Mouse (Mus musculus) frontal cortex, postnatal 25 days (tissue): Measurements from ENCODE around the gene Gprin3.

Experiments
- DNase-seq, 2 experiments: peaks; one replicate each; pipeline ENCODE4 v3.0.0; 2022; ENCODE audit warnings: low spot score in 2 of 2

The Gprin3 gene

DNA sequence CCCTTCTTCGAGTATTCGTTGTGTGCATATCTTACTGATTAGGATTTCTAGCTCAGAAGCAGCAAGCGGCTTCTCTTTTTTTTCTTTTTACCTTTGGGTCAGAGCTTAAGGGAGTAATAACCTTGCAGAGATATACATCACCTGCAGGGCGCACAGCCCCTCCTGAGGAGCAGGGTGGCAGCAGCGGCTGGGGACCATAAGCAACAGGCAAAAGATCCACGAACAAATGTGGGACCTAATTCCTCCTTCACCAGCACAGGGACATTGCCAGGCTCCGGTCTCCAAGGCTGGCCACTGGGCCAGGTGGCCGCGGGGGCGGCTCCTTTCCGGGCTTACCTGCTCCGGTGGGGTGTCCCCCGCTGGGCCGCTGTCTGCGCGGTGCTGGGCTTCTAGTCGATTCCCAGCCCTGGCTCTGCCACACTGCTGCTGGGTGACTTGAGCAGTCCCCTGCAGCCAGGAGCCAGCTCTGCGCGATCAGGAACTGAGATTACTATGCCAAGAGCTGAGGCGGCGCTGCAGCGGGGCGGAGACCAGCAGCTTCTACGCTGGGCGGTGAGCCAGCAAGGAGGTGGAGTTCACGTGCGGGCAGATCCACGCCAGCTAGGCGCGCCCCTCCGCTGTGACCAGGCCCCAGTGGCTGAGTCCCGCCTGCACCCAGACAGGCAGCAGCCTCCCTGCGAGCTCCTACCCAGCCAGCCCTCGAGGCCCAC is at the start of gene Gprin3:
Gene Gprin3, minus strand, starts transcription at position 471 of the 710 bp plus-strand sequence.
- peak; percentile 59 to 75 for DNase-seq

DNA sequence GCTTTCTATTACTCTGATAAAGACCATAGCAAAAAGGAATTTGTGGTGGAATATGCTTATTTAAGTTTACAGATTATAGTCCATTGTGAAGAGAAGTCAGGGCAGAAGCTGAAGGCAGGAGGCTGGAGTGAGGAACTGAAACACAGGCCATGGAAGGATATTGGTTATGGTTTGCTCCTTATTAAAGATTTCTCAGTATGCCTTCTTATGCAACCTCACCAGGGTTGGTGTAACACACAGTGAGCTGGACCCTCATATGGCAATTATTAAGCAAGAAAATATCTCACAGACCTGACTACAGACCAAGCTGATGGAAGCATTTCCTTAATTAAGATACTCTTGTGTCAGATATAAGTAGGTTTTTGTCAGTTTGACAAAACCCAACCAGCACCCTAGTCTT is 32.8 kb upstream of the Gprin3 start:
- DNase-seq, result no peak

DNA sequence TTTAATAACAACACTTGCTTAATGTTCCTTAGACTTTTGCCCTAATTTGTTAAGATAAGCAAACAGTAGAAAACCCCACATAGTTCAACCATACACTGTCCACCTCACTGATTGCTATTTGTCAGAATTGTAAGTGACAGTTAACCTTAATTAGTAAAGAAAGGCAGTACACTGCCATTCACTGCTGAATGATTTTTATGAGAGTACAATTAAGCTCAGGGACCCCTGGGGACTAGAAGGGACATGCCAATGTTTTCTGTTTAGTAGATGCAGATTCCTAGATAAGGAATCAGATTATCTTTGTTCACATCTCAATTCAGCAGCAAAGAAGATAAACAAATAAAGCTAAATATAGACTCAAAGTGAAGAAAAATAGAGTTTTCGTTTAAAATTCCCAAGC is 30.0 kb upstream of the Gprin3 start:
- no peak for DNase-seq

DNA sequence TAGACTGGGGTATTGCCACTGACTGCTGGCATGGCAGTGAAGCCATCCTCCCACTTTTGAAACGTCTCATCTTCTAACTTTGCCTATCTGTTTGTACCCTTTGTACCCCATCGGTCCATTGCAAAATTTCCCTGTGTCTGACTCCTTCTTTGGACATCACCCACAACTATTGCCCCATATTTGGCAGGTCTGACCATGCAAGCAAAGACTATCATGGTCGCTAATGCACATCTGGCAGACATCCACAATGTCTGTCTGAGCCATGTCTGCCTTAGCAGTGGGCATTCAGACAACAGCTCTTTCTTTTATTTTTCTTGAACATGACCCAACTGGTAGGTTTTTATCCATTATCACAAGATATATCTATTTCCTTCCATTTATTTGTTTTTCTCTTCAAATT is 25.3 kb upstream of the Gprin3 start:
- no peak for DNase-seq

DNA sequence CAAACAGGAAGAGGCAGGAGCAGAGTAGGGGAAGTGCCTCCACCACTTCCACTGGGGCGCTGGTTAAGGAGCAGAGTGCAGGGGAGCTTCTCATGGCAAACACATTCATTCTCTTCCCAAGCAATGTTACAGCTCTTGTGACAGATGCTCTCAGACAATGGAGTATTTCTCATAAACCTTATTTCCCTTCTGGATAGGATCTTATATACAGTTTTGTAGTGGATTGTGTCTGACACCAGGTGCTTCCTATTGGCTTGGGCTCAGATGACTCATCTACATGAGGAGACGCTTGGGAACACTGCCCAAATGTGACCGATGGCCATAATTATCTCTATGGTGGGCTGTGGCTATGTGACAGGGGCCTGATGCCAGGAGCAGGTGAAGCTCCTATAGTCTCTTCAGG is 19.0 kb upstream of the Gprin3 start:
- no peak for DNase-seq

DNA sequence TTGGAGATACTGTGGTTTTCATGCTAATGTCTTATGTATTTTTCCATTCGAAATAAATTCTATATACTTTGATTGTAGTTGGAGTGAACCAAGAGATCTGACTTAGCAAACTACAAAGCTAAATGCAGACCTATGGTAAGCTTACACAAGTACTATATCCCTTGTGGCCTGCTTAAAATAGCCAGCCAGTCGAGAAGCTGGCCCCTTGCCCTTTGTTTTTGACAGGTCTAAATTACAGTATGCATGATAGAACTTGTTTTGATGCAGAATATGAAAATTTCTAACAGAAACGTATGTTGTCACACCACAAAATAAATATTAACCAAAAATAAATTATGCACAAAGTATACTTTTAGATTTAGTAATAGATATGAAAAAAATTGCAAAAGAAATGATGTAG is 9.8 kb upstream of the Gprin3 start:
- DNase-seq, result no peak

DNA sequence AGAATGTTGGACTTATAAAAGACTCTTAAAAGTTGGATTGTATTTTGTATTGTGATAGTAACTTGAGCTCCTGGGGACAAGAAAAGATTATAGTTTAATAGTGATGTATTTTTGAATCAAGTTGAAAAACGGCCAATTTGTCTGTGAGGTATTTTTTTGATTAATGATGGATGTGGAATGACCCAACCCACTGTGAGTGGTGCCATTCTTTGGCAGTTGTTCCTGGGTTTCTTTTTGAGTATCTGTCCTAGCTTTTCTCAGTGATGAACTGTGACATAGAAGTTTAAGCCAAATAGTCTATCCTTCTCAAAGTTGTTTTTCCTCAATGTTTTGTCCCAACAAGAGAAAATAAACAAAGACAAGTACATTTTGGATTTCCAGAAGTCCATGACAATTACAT is 7.0 kb upstream of the Gprin3 start:
- DNase-seq, result no peak

DNA sequence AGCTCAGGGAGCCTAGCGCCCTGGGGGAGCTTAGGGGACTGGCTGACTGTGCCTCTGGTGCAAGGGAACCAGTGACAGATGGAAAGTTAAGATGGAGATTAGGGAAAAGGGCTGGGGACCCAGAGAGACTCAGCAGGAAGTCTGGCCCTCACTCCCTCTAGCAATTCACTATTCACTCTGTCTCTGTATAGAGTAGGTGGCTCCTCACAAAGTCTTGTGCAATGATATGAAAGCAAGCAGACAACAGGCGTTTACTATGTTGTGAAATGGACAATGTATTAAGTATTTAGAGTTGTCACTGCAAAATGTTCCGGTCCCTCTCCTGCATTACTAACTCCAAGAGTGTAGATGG is 416 bp upstream of the Gprin3 start:
- DNase-seq, result no peak

DNA sequence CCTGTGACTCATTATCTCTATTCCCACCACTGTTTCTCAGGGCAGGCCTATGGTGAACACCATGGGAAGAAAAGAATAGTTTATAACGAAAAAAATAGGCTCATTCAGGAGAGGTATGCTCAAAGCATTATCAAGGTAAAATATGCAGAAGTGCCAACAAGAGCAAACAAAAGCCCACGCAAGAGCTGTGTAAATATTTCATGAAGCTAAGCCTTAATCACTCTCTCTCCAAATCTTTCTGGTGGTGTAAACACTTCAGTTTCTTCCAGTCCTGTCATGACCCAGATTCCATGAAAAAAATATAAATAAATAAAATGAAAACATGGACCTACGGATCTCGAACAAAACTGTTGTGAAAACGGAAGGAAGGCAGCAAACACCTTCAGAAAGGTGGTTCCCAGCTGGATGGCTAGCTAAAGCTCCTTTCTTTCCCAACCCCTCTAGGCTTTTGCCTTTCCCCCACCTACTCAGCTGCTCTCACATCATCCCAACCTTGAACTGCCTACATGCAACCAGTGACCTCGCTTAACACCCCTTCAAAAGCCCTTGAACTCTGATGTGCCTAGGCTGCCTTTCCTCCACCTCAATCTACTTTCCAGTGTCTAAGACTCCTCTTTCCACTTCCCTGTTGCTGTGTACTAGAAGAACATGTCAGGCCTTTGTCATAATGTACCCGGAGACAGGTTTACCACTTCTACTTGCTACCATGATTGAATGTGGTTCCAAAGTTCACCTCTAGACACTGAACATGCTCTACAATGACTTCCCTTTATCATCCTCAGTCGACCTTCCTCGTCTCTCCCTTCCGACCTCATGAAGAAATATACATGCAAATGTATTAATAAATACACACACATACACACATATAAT is 988 bp downstream of the Gprin3 start:
- no peak for DNase-seq

DNA sequence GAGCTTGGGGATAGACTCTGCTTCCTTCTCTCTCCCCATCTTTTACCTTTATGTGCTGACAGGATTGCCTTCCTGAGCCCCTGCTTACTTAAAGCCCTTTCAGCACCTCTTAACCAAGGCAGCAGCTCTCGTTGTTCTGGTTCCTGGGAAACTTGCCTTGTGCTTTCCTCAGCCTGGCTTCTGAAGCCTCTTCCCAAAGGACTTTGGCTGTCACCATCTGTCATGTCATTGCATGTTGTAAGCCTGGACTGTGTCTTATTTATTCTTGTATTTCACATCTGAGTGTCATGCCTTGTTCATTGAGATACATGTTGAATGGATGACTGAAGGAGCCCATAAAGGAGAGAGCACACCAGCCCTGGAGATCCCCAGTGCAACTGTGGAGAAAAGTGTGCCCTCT is 2.3 kb downstream of the Gprin3 start:
- no peak for DNase-seq

DNA sequence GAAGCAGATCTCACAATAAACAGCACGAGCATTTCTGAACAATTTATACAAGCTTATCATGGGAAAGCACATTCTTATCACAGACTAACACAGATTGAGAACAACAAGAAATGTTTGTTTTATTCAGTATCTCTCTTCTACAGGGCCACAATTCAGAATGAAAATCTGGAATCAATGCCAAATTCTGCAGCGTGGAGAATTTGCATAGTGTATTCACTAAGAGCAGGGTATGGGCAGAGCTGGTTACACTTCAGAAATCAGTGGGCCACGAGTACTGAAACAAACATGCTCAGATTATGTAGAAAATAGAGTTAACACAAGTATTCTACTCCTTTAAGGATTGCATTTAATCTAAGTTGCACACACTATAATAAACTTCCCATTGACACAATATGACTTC is 6.8 kb downstream of the Gprin3 start:
- no peak for DNase-seq

DNA sequence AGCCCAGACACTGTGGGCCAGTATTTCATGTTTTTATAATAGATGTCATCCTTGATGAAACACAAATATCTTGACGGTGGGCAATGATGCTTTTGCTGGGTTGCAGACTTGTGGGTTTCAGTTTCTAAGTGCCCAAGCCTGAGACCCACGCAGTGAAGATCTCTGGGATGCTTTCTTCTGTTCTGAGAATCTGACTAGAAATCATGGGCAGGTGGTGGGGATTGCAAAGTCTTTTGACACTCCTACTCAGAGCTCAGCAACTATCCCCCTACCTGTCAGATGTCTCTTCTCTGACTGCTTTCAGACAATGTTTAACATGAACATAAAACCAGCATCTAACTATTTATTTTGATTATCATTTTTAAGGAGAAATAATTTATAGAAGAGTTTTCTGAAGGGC is 7.4 kb downstream of the Gprin3 start:
- no peak for DNase-seq

DNA sequence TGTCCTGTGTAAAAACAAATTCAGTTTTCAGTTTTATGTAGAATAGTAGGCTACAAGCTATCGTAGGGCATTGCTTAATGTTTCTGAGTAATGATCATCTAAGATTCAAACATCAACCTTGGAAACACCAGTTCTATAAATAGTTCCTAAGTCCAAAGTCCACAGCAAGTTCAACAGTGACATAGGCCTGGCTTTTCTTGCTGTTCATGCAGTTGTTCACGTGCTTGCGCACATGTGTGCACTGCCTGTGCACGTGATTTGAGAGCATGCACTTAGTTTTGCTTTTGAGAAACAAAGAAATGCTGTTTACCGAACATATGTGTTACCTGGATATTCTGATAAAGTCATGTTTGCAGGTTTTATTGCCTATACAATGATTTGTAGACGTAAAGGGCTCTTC is 11.3 kb downstream of the Gprin3 start:
- no peak for DNase-seq

DNA sequence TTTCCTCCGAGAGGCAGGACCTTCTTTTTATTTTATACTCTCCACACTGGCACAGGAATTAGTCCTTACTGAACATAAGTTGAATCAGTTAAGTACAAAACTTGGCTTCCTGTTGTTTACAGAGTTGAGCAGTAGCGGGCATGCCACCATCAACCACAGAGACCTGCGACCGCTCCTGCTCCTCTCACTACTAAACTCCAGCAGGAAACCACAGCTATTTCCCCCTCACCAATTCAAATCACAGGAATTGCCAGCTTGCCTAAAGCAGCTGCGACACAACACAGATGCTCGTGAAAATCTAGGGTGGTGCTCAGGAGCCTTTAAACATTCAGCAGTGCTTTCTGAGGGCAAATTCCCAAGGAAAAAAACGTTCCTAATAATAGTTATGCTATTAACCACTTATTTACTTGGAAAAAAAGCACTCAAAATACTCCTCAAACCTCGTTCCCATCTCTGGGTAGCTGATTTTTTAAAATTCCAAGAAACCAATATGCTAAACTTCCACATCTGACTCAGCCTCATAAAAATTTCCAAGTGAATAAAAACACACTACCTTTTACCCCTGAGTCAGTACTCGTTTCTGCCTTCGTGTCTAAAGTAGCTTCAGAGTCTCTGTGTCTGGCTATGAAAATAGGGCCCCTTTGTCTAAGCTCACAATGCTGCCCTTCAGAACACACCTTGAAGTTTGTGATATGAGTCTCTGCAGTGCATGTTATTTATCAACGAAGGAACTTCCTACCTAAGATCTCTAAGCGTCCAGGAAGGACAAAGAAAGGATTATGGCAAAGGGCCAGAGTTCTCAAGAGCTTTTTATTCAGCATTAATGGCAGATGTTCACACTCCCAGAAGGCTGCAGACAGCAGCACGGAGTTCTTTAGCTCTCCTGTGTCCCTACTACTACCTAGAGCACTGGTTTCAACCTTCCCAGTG is 13.4 kb downstream of the Gprin3 start:
- DNase-seq, result no peak

DNA sequence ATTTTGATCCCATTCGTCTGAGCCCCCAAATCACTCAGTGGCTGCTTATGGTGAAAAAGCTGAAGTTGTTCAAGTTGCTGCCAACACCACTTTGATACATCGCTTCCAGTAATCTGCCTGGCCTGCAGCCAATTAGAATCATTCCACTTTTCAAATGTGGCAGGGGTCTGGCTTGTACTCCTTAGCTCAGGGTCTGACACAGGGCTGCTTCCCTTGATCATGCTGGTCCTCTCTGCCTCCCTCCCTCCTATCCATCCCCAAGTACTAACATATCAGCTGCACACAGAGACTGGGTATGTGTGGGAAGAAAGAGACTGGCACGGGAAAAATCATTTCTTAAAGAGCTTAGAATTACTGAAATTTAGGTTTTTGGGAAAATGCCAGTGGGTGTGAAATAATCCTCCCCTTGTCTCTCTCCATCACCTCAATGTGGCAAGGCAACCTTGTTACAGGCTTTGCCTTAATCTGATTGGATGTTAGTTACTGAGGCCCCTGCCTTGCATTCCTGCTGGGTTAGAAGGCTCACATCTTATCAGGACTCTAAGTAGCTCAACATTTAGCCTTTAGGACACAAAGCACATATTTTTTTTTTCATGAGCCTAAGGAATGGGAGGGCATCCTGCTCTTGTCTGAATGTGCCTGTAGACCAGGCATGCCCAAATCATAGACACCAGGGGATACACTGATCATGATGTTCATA is 16.9 kb downstream of the Gprin3 start:
- DNase-seq, result no peak

DNA sequence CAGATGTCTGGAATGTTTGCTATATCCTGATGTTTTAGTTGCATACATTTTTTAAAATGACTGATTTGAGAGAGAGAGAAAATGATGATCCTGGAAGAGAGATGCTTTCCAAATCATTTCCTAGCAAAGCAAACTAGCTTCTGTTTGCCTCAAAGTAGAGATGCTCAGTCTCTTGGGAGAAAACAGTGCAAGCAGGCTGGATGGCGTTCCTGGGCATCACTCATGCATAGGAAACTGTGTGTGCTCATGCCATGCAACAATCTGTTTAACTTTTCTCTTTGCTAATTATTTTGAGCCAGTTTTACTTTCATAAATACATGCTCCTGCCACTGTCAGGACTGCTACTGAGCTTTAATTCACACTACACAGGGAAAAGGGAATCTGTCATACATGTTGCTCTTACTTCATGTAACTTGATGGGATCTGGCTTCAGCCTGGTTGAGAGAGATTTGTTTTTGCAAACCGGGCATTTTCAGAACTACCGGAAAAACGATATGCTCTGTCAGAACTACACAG is 18.6 kb downstream of the Gprin3 start:
- no peak for DNase-seq

DNA sequence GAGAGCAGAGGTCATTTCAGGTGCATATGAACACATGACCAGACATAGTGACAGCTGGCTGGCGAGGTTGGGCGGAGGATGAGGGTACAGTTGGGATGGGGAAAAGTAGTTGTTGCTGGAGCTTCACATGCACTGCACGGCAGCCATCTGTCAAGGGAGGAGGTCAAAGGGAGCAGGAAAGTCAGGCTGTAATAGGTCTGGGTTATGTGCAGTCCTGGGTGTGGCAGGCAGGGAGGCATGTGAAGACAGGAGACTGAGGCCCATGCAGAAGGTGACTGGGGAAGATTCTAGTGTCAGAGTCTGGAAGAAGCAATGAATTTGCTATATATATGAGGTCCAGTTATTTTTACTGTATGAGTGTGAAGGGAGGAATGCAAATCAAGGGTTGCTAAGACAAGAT is 35.9 kb downstream of the Gprin3 start:
- DNase-seq, result no peak

DNA sequence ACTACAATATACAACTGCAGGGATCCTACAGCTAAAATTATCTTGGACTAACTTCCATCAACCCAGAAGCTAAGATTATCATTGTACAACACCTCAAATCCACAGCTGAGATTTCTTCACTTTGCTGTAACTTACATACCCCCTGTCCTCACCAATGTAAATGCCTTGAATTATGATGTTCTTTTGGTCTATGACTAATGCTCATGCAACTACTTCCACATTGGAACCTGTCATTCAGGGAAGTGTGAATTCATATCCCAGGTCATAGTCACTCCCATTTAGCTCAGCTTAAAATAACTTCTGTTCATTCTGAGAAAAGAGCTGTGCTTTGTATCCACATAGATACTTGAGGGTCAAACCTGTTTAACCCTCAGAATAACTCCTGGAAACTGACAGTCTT is 60.8 kb downstream of the Gprin3 start:
- DNase-seq, result no peak

DNA sequence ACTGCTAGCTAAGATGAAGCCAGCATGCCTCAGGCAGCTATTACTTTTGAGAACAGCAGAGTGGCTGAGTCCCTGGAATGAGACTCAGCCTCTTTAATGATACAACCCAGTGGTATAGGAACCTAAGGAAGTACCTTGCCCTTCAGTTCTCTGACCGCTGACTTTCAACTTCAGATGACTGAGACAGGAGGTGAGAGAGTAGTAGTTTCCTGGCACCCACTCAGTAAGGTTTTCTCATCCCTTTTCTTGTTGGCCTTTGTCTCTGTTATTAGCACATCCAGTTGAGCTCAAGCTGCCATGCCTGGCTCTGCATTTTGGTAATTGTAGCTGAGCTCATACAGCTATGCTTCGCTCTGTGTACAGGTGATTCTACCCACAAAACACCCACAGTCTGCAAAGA is 62.8 kb downstream of the Gprin3 start:
- DNase-seq, result no peak

DNA sequence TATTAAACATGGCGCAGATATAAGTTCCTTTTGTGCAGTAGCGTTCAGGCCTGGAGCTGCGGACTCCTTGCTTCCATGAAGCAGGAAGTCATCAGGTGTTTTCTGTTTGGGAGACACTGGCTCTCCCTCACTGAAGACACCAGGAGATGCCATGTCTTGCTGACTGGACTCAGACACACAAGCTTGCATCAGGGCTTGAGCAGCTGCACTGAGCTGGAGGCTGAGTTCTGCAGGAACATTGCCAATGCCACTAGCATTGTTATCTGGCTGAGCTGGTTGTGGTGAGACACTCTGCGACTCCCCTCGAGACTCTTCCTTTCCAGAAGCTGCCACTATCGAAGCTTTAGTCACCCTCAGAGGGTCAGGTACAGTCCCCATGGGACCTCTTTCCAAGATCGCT is 71.2 kb downstream of the Gprin3 start:
- DNase-seq, result no peak

DNA sequence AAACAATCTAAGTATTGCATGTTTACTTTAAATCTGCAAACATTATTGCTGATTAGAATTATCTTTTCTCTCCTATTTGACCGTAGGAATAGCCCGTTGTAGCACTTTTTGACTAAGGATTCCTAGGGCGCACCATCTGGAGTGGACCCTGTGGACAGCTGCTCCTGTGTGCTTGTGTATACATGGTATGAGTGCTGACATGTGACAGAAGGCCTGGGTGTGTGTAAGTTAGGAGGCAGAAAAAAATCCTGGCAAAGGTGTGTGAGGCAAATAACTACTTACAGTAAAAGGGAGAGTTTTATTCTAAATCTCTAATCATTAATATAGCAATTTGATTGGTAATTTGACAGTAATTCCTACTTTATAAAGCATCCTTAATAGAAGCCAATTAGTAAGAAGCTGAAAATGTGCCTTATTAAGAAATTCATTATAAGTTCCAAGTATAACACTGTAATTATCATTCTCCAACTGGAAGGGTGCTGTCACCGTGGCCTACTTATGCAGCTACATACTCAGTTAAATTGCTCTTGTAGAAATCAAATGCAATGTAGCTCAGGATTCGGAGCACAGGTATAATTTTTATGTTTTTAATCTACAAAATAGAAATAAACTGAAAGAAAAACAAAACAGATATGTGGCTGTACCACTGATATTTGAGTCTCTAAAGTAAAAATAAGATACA is 74.8 kb downstream of the Gprin3 start:
- DNase-seq, result no peak
